Mouse (Mus musculus) forebrain, embryonic 16.5 days (tissue): Measurements from ENCODE around the gene Vps37d. TPM values are rescaled to one million over a fixed set of nuclear protein-coding genes. Genes with fewer than 3 reads are reported as not detected.

Experiments
- ATAC-seq: fragments of 200-750 bp; cut with Nextera tagmentation; 2 replicates; pipeline ENCODE4 v1.8.0; 2017; ENCODE audit warnings: mild to moderate bottlenecking, moderate library complexity
- H3K27ac ChIP-seq: fragments of 300-500 bp; sonication (generic); 2 replicates; pipeline ENCODE4 v1.5.1; 2014; ENCODE audit warnings: low read length, control low read depth
- H3K27me3 ChIP-seq: fragments of 300-500 bp; sonication (generic); replicated peaks from 2 replicates; pipeline ENCODE4 v1.6.1; 2014; ENCODE audit warnings: low read length; ENCODE audit not compliant: control insufficient read depth, insufficient read depth
- H3K36me3 ChIP-seq: fragments of 300-500 bp; sonication (generic); 2 replicates; pipeline ENCODE4 v1.6.1; 2014; ENCODE audit not compliant: control insufficient read depth, insufficient read depth
- H3K4me1 ChIP-seq: fragments of 300-500 bp; sonication (generic); replicated peaks from 2 replicates; pipeline ENCODE4 v1.6.1; 2014; ENCODE audit warnings: low read length; ENCODE audit not compliant: control insufficient read depth, insufficient read depth
- H3K4me2 ChIP-seq: fragments of 300-500 bp; sonication (generic); 2 replicates; pipeline ENCODE4 v1.6.1; 2014; ENCODE audit warnings: mild to moderate bottlenecking, low read length, control low read depth
- H3K4me3 ChIP-seq: fragments of 300-500 bp; sonication (generic); replicated peaks from 2 replicates; pipeline ENCODE4 v1.5.1; 2014; ENCODE audit warnings: mild to moderate bottlenecking, low read length, control low read depth
- H3K9ac ChIP-seq: fragments of 300-500 bp; sonication (generic); replicated peaks from 2 replicates; pipeline ENCODE4 v1.6.1; 2014; ENCODE audit warnings: low read depth, low read length, control low read depth
- H3K9me3 ChIP-seq: fragments of 300-500 bp; sonication (generic); 2 replicates; pipeline ENCODE4 v1.6.1; 2016; ENCODE audit warnings: low read length; ENCODE audit not compliant: control insufficient read depth
- WGBS: fragments of 180-500 bp; shearing (Covaris S2); extraction: QIAGEN DNeasy Blood & Tissue Kit; methylation state at CpG from one replicate; pipeline ENCODE4 v1.1.7; 2014; 5-methylcytosine and 5-hydroxymethylcytosine counted together
- polyA plus RNA-seq: library from polyadenylated mRNA; unstranded; fragments of >200 nt; fragmentation: Nextera tagmentation; extraction: Ambion mirVana; gene quantifications from 2 replicates; pipeline ENCODE4 v1.2.1, GENCODE M21; 2015

The Vps37d gene
- polyA plus RNA-seq, 1 experiment from 2014 or later, result 27.2 TPM

DNA sequence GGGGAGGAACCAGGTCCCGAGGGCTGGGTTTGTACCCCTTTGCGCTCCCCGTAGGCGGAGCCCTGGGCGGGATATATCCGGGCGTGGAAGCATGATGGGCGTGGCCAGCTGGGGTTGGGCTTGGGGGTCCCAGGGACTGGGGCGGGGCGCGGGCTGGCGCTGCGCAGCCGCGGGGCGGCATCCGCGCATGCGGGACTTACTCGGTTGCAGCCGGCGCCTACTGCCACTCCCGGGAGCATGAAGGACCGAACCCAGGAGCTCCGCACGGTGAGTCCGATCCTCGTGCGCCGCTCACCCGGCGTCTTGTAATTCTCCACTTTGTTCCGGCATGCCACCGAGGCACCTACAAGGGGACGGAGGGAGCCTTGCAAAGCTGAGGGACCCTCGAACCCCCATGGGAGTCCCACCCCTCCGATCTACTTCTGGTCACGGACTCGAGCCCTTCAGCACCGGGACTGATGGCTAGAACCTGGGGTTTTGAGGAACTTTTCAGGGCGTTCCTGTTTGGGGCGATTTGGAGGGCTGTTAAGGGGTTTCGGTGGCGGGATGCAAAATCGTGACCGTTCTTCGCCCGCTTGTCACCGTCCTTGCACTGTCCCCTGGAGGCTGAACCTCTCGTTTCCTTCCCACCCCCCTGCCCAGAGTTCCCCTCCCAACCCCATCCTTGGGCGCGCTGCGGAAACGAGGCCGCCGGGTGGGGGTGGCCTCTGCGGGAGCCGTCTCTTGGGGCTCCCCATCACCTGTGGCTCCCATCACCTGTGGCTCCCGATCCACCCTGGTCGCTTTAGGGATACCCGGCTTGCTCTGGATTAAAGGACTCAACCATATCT, 54.5 kb downstream of the Vps37d start, which contains the start of gene Stx1a:
TSS of gene Stx1a (plus strand) at position 139 of the 830 bp plus-strand sequence.
- ATAC-seq, result peak; percentile 96
- Histone ChIP-seq H3K4me2 (peak within 1 kb of the TSS; percentile 96), H3K4me3 (peak within 1 kb of the TSS; percentile 69), H3K27me3 (no peaks in the 10 kb centered on the region), H3K36me3 (no peaks in the 10 kb centered on the region), H3K9ac (peak within 1 kb of the TSS; percentile 75), H3K27ac (no peak within 1 kb of the TSS), H3K4me1 (peaks cover 21% of the 10 kb centered on the region), H3K9me3 (no peaks in the 10 kb centered on the region)
- WGBS, result under 1% methylated on average over 61 of the region's 61 CpGs

Other genes starting within 250 kb of the Vps37d start
- not detected in 2 replicates for gene Tmem270, start 171.5 kb downstream of the Vps37d start, polyA plus RNA-seq
- gene Cldn13, start 162.7 kb downstream of the Vps37d start, polyA plus RNA-seq, result not detected in 2 replicates
- 8.4 and 10.6 TPM in 2 replicates for gene Mettl27, start 145.9 kb downstream of the Vps37d start, polyA plus RNA-seq
- gene Cldn4, start 131.3 kb downstream of the Vps37d start, polyA plus RNA-seq, result not detected in 2 replicates
- gene Cldn3, start 92.1 kb downstream of the Vps37d start, polyA plus RNA-seq, result 13.0 and 13.6 TPM in 2 replicates
- 70.6 and 78.0 TPM in 2 replicates for gene Abhd11, start 69.1 kb downstream of the Vps37d start, polyA plus RNA-seq
- 81.6 and 110 TPM in 2 replicates for gene Stx1a, start 54.8 kb downstream of the Vps37d start, polyA plus RNA-seq
- 35.2 and 40.4 TPM in 2 replicates for gene Dnajc30, start 14.1 kb downstream of the Vps37d start, polyA plus RNA-seq
- 81.9 and 96.3 TPM in 2 replicates for gene Bud23, start 13.3 kb downstream of the Vps37d start, polyA plus RNA-seq
- 0.68 and 0.76 TPM in 2 replicates for gene Mlxipl, start 11.6 kb upstream of the Vps37d start, polyA plus RNA-seq
- 19.2 and 22.0 TPM in 2 replicates for gene Tbl2, start 71.4 kb upstream of the Vps37d start, polyA plus RNA-seq
- 49.7 and 53.9 TPM in 2 replicates for gene Bcl7b, start 90.0 kb upstream of the Vps37d start, polyA plus RNA-seq
- 34.4 and 39.4 TPM in 2 replicates for gene Baz1b, start 109.0 kb upstream of the Vps37d start, polyA plus RNA-seq
- gene Fzd9, start 173.0 kb upstream of the Vps37d start, polyA plus RNA-seq, result 11.9 and 12.4 TPM in 2 replicates